Mouse (Mus musculus) erythroblast, embryonic 14.5 days (primary cell): ENCODE measurements around the gene Wdfy3. TPM values are rescaled to one million over a fixed set of nuclear protein-coding genes. Genes with fewer than 3 reads are reported as not detected.

Source experiments
- H3K27me3 ChIP-seq: 2 replicates; pipeline ENCODE4 v1.6.1; 2012; ENCODE audit warnings: inconsistent platforms; ENCODE audit not compliant: control insufficient read depth
- H3K36me3 ChIP-seq: 2 replicates; pipeline ENCODE4 v1.6.1; 2012; ENCODE audit warnings: mild to moderate bottlenecking, inconsistent platforms; ENCODE audit not compliant: control insufficient read depth
- H3K4me1 ChIP-seq: 2 replicates; pipeline ENCODE4 v1.6.1; 2012; ENCODE audit warnings: inconsistent platforms; ENCODE audit not compliant: control insufficient read depth
- H3K4me3 ChIP-seq: replicated peaks from 2 replicates; pipeline ENCODE3; 2012; ENCODE audit warnings: moderate library complexity, mild to moderate bottlenecking, inconsistent platforms
- H3K9me3 ChIP-seq: 2 replicates; pipeline ENCODE4 v1.6.1; 2012; ENCODE audit warnings: low read length, inconsistent platforms, mixed read lengths; ENCODE audit not compliant: control insufficient read depth
- GATA1 ChIP-seq: IDR thresholded peaks from 2 replicates; pipeline ENCODE4 v1.6.1; 2012; ENCODE audit warnings: low read length, inconsistent platforms, mixed read lengths
- TAL1 ChIP-seq: IDR thresholded peaks from 3 replicates; pipeline ENCODE4 v1.6.1; 2012; ENCODE audit warnings: low read length, inconsistent platforms, mixed read lengths
- polyA plus RNA-seq: library from polyadenylated mRNA; stranded (reverse); fragments of >175 nt; gene quantifications from 2 replicates; pipeline ENCODE4 v1.2.3, GENCODE M21; 2012

The Wdfy3 gene
- polyA plus RNA-seq, 1 experiment = 0.18 TPM

GRCm38 (mm10) chr5:101784787-101785186 lies 284.9 kb downstream of the Wdfy3 start:
- no peaks in the 10 kb centered on the region for H3K4me1 ChIP-seq
- H3K4me3 ChIP-seq = no peak overlapping the region
- no peaks in the 10 kb centered on the region; the same call in 1 of the 2 replicates for H3K9me3 ChIP-seq
- no peaks in the 10 kb centered on the region for H3K27me3 ChIP-seq
- no peaks in the 10 kb centered on the region for H3K36me3 ChIP-seq
- TF ChIP-seq TAL1 = no peak
- no peak for TF ChIP-seq GATA1

- Histone ChIP-seq H3K9me3 (no peaks in the 10 kb centered on the region; the same call in 1 of the 2 replicates), H3K36me3 (no peaks in the 10 kb centered on the region), H3K27me3 (no peaks in the 10 kb centered on the region), H3K4me1 (no peaks in the 10 kb centered on the region), H3K4me3 (no peak overlapping the region)
- TF ChIP-seq TAL1 (no peak), GATA1 (no peak)
Measured at GRCm38 (mm10) chr5:101784328-101784727, 285.4 kb downstream of the Wdfy3 start.
